Mouse (Mus musculus): ENCODE results near the gene Eef1b2. TPM values are rescaled to one million over a fixed set of nuclear protein-coding genes. Genes with fewer than 3 reads are reported as not detected.

The Eef1b2 gene
- total RNA-seq, 4 experiments from 2014 or later = 335 to 493 (median 403) TPM

Small RNAs within 50 kb of the gene (microRNA-seq; reads per million reads assigned to microRNA genes)
- gene Gm24557 = not detected
- not detected for gene Gm27512

Other genes starting within 250 kb of the Eef1b2 start
- gene Ino80d, start 62.2 kb upstream of the Eef1b2 start, total RNA-seq (2022) = 10 to 100 TPM; 15.1 to 18.8 (median 16.8) TPM
- 100 to 1,000 TPM; 786 to 841 (median 811) TPM for gene Ndufs1, start within 50 bp of the Eef1b2 start, total RNA-seq (2022)
- gene Gpr1, start 37.7 kb downstream of the Eef1b2 start, total RNA-seq (2022) = under 1 TPM; 0.25 to 0.55 (median 0.40) TPM
- under 1 TPM; 0.11 to 0.32 (median 0.23) TPM for gene Zdbf2, start 96.4 kb downstream of the Eef1b2 start, total RNA-seq (2022)

All from heart, adult 8-10 months (tissue).